Mouse (Mus musculus): Measurements from ENCODE around the gene Gmpr2. TPM values are rescaled to one million over a fixed set of nuclear protein-coding genes. Genes with fewer than 3 reads are reported as not detected.

Gene Gmpr2
- polyA plus RNA-seq (2016; fragmentation: Nextera tagmentation; extraction: Ambion mirVana): 59.3 and 63.5 TPM in 2 replicates

- peak within 1 kb of the TSS; percentile 90 for H3K9ac ChIP-seq
- WGBS: under 1% methylated on average over 38 of the region's 38 CpGs
- peak; percentile 98 for ATAC-seq (ENCODE audit: low FRiP score)
These were observed at the start of gene Gmpr2, which contains the start of gene Nedd8 for GRCm38 (mm10) chr14:55671833-55672740. Gmpr2 (plus strand) TSS chr14:55671941. Nedd8 (minus strand) TSS chr14:55672124.

GRCm38 (mm10) chr14:55628077-55628827, 43.5 kb upstream of the Gmpr2 start:
- 93% methylated on average over 27 of the region's 27 CpGs for WGBS

More at GRCm38 (mm10) chr14:55671833-55672740, at the start of gene Gmpr2, which contains the start of gene Nedd8:
- peak within 1 kb of the TSS; percentile 68 for H3K4me3 ChIP-seq (replicated peaks)
- no peaks in the 10 kb centered on the region for H3K9me3 ChIP-seq
- H3K27me3 ChIP-seq: no peaks in the 10 kb centered on the region
- H3K27ac ChIP-seq: peak within 1 kb of the TSS; percentile 88
- peak within 1 kb of the TSS; percentile 97 for H3K4me2 ChIP-seq
- peaks cover 29% of the 10 kb centered on the region for H3K36me3 ChIP-seq (replicated peaks)
- H3K4me1 ChIP-seq: peaks cover 23% of the 10 kb centered on the region

GRCm38 (mm10) chr14:55629312-55629711, 42.4 kb upstream of the Gmpr2 start:
- 59% methylated on average over 5 of the region's 5 CpGs for WGBS
- Histone ChIP-seq H3K9me3 (no peaks in the 10 kb centered on the region), H3K9ac (no peak overlapping the region), H3K27me3 (no peaks in the 10 kb centered on the region), H3K4me1 (peaks cover 4% of the 10 kb centered on the region; the same call in 1 of the 2 replicates), H3K4me2 (no peak overlapping the region), H3K36me3 (replicated peaks) (peaks cover 99% of the 10 kb centered on the region), H3K27ac (no peak overlapping the region), H3K4me3 (replicated peaks) (no peak overlapping the region)
- no peak for ATAC-seq (ENCODE audit: low FRiP score)

More at GRCm38 (mm10) chr14:55628077-55628827, 43.5 kb upstream of the Gmpr2 start:
- no peaks in the 10 kb centered on the region for H3K27me3 ChIP-seq
- no peak for ATAC-seq (ENCODE audit: low FRiP score)
- no peak overlapping the region for H3K9ac ChIP-seq
- H3K36me3 ChIP-seq (replicated peaks): peaks cover 94% of the 10 kb centered on the region
- no peak overlapping the region for H3K27ac ChIP-seq
- no peak overlapping the region for H3K4me3 ChIP-seq (replicated peaks)
- H3K4me1 ChIP-seq: no peaks in the 10 kb centered on the region
- H3K4me2 ChIP-seq: no peak overlapping the region
- H3K9me3 ChIP-seq: no peaks in the 10 kb centered on the region

GRCm38 (mm10) chr14:55634874-55635522, 36.7 kb upstream of the Gmpr2 start:
- peaks cover 18% of the 10 kb centered on the region for H3K4me1 ChIP-seq
- peak overlapping the region; percentile 80 for H3K27ac ChIP-seq
- H3K9me3 ChIP-seq: no peaks in the 10 kb centered on the region
- peak overlapping the region; percentile 68 for H3K4me3 ChIP-seq (replicated peaks)
- peak; percentile 5 for ATAC-seq (ENCODE audit: low FRiP score)
- peaks cover 77% of the 10 kb centered on the region for H3K36me3 ChIP-seq (replicated peaks)
- H3K4me2 ChIP-seq: peak overlapping the region; percentile 91
- 4% methylated on average over 23 of the region's 23 CpGs for WGBS
- no peaks in the 10 kb centered on the region for H3K27me3 ChIP-seq
- H3K9ac ChIP-seq: peak overlapping the region; percentile 82

- Histone ChIP-seq H3K27ac (peak within 1 kb of the TSS; percentile 80), H3K27me3 (no peaks in the 10 kb centered on the region), H3K9ac (peak within 1 kb of the TSS; percentile 82), H3K9me3 (no peaks in the 10 kb centered on the region), H3K4me1 (peaks cover 18% of the 10 kb centered on the region), H3K4me2 (peak within 1 kb of the TSS; percentile 91), H3K4me3 (replicated peaks) (peak within 1 kb of the TSS; percentile 68), H3K36me3 (replicated peaks) (peaks cover 77% of the 10 kb centered on the region)
- ATAC-seq (ENCODE audit: low FRiP score): peak; percentile 91
- 2% methylated on average over 33 of the region's 33 CpGs for WGBS
These were observed 36.2 kb upstream of the Gmpr2 start, which contains the start of gene Ipo4 for GRCm38 (mm10) chr14:55635523-55636007. Ipo4 (minus strand) TSS chr14:55635957.

- H3K27me3 ChIP-seq: no peaks in the 10 kb centered on the region
- H3K9ac ChIP-seq: no peak within 1 kb of the TSS
- 92% methylated on average over 9 of the region's 9 CpGs for WGBS
These were observed 33.9 kb upstream of the Gmpr2 start, which contains the start of gene Gm49378 for GRCm38 (mm10) chr14:55637795-55638194. Gm49378 (minus strand) TSS chr14:55637895.

GRCm38 (mm10) chr14:55640816-55641215, 30.9 kb upstream of the Gmpr2 start:
- no peak for ATAC-seq (ENCODE audit: low FRiP score)
- H3K4me3 ChIP-seq (replicated peaks): no peak overlapping the region
- 97% methylated on average over 14 of the region's 14 CpGs for WGBS
- H3K4me1 ChIP-seq: peaks cover 30% of the 10 kb centered on the region
- H3K36me3 ChIP-seq (replicated peaks): peaks cover 47% of the 10 kb centered on the region
- no peaks in the 10 kb centered on the region for H3K27me3 ChIP-seq
- H3K27ac ChIP-seq: no peak overlapping the region
- no peaks in the 10 kb centered on the region for H3K9me3 ChIP-seq
- H3K4me2 ChIP-seq: no peak overlapping the region
- H3K9ac ChIP-seq: no peak overlapping the region

More at GRCm38 (mm10) chr14:55637795-55638194, 33.9 kb upstream of the Gmpr2 start, which contains the start of gene Gm49378:
- no peak within 1 kb of the TSS for H3K27ac ChIP-seq
- no peak within 1 kb of the TSS for H3K4me2 ChIP-seq
- H3K36me3 ChIP-seq (replicated peaks): peaks cover 63% of the 10 kb centered on the region
- peaks cover 27% of the 10 kb centered on the region for H3K4me1 ChIP-seq
- no peaks in the 10 kb centered on the region for H3K9me3 ChIP-seq
- no peak for ATAC-seq (ENCODE audit: low FRiP score)
- no peak within 1 kb of the TSS for H3K4me3 ChIP-seq (replicated peaks)

- ATAC-seq (ENCODE audit: low FRiP score): no peak
- Histone ChIP-seq H3K27ac (no peak overlapping the region), H3K9ac (no peak overlapping the region), H3K4me2 (no peak overlapping the region), H3K4me1 (peaks cover 26% of the 10 kb centered on the region), H3K9me3 (no peaks in the 10 kb centered on the region), H3K27me3 (no peaks in the 10 kb centered on the region), H3K4me3 (replicated peaks) (no peak overlapping the region), H3K36me3 (replicated peaks) (peaks cover 49% of the 10 kb centered on the region)
- WGBS: 92% methylated on average over 13 of the region's 13 CpGs
These were observed 30.4 kb upstream of the Gmpr2 start for GRCm38 (mm10) chr14:55641291-55641690.

GRCm38 (mm10) chr14:55642679-55643059, 29.1 kb upstream of the Gmpr2 start:
- Histone ChIP-seq H3K27ac (peak overlapping the region; percentile 94), H3K4me3 (replicated peaks) (peak overlapping the region; percentile 92), H3K36me3 (replicated peaks) (peaks cover 41% of the 10 kb centered on the region), H3K9me3 (no peaks in the 10 kb centered on the region), H3K4me2 (peak overlapping the region; percentile 90), H3K9ac (peak overlapping the region; percentile 90), H3K4me1 (peaks cover 25% of the 10 kb centered on the region), H3K27me3 (no peaks in the 10 kb centered on the region)
- ATAC-seq (ENCODE audit: low FRiP score): peak; percentile 59
- WGBS: 26% methylated on average over 8 of the region's 8 CpGs

GRCm38 (mm10) chr14:55643060-55643907, 28.5 kb upstream of the Gmpr2 start, which contains the start of gene Tm9sf1:
Tm9sf1 (minus strand) TSS chr14:55643806.
- peak; percentile 90 for ATAC-seq (ENCODE audit: low FRiP score)
- H3K36me3 ChIP-seq (replicated peaks): peaks cover 35% of the 10 kb centered on the region
- H3K27ac ChIP-seq: peak within 1 kb of the TSS; percentile 94
- peak within 1 kb of the TSS; percentile 90 for H3K9ac ChIP-seq
- no peaks in the 10 kb centered on the region for H3K27me3 ChIP-seq
- under 1% methylated on average over 87 of the region's 89 CpGs for WGBS
- H3K9me3 ChIP-seq: no peaks in the 10 kb centered on the region
- peak within 1 kb of the TSS; percentile 90 for H3K4me2 ChIP-seq
- H3K4me1 ChIP-seq: peaks cover 25% of the 10 kb centered on the region
- peak within 1 kb of the TSS; percentile 92 for H3K4me3 ChIP-seq (replicated peaks)
